Mouse (Mus musculus) cerebellum, postnatal 4 days (tissue): Measurements from ENCODE around the gene Vmn2r87.
"Not testable (repeated sequence)": the region's sequence is repeated elsewhere in the genome, so short reads cannot be mapped to it uniquely, and the experiment has no call there.

Experiments
- DNase-seq, 2 experiments: peaks; one replicate each; pipeline ENCODE4 v3.0.0; 2022; ENCODE audit warnings: low spot score in 2 of 2, mixed read lengths in 1 of 2

Gene Vmn2r87

DNA sequence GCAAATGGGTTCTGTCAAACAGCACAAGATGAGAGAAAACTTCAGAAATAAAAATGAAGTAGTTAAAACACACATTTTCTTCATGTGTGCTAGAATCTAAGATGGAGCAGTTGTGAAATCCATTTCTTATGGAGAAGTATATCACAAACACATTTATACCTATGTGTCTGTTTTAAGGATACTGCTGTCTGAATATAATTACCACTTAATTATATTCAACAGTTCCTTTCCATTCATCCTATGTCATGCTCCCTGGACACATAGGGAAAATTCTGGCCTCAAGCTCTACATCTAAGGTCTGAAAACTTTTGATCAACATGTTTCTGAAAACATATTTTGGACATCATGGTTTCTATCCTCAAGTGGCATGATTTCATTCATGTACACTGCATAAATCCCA, at the start of gene Vmn2r87:
Gene Vmn2r87 (minus strand): TSS at position 101 of the 400 bp plus-strand sequence.
- DNase-seq, result no peak

DNA sequence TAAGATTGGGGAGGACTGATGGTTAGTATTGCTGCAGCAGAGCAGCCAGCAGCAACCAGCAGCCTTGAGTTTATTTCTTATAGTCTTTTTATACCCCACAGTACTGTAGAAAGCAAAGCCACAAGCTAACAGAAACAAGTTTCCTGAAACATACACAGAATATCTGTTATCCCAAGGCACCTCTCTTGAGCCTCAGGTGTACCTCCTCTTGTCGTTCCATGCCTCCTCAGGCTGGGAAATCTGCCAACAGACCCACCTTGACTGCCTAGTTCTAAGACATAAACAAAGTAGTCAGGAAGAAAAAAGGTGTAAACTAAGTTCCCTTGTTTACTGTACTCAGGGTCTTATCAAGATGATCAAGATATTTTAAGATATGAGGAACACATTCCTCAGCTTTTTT, 47.1 kb upstream of the Vmn2r87 start:
- not testable (repeated sequence) for DNase-seq

DNA sequence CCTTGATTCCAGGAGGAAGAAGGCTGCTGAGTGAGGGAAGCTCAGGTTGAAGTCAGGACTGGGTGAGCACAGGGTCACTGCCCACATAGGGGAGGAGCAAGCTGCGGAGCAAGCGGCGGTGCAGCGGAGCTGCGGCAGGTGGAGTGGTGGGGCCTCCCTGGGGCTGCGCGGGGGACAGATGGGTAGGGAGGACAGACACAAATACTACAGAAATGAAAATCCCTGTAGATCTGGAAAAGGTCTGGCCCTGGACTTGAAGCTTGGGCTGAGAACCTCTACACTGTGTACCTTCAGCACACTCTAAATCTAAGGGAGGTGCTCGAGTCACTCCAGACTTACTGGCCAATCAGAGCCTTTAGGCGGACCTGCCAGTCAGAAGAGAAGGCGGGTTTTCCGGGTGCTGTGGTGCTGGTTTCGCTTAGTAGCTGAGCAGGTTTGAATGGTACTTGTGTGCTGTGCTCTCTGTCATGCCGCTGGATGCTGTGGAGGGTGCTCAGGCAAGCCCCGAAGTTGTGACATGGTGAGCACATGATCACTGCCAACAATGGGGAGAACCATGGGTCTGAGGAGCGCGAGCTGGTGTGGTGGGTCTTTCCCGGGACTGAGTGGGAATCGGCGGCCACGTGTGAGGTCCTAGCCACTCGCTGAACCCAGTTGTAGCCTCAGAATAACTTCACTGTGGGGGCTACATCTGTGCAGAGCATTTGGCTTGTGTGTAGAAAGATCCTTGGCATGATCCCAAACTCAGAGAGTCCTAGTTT, 44.9 kb upstream of the Vmn2r87 start:
- peak; percentile 37 to 58 for DNase-seq

GRCm38 (mm10) chr10:130536101-130536500, 38.9 kb upstream of the Vmn2r87 start:
- no peak for DNase-seq

GRCm38 (mm10) chr10:130527926-130528325, 30.7 kb upstream of the Vmn2r87 start:
- DNase-seq, result no peak

DNA sequence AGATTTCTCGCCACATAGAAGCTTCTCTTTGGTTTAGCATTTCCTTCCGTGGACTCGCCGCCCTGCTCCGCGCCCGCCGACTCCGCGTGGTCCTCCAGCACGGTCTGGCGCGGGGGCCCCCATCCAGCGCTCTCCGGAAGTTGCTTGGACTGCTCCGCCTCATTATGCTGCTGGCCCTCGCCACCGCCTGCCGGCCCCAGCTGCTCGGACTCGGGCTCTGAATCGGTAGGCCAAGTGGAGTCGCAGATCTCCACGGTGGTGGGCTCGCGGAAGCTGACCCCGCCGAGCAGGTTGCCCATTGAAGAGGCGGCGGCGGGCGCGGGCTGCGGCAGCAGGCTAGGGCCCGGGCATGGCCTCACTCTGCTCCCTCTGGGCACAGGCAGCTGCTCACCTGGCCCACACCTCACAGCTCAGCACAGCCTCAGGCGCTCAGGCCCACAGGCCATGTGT, 26.9 kb downstream of the Vmn2r87 start:
- peak; percentile 33 to 52 for DNase-seq

DNA sequence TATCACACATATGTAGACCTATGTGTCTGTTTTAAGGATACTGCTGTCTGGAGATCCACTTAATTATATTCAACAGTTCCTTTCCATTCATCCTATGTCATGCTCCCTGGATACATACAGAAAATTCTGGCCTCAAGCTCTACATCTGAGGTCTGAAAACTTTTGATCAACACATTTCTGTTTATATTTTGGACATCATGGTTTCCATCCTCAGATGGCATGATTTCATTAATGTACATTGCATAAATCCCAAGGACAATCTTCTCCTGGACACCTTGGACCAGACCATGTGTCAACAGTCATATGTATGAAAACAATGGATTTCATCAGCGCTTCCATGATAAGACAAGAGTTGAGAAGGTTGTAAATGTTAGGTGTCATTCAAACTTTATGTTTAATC, 41.2 kb downstream of the Vmn2r87 start, which contains the start of gene Vmn2r86:
Gene Vmn2r86 (minus strand): TSS at position 101 of the 400 bp plus-strand sequence.
- not testable (repeated sequence) for DNase-seq

- peak in 1 of 2 experiments; percentile 20 for DNase-seq
Measured at GRCm38 (mm10) chr10:130444776-130445175, 52.4 kb downstream of the Vmn2r87 start.

- not testable (repeated sequence) for DNase-seq
Measured at GRCm38 (mm10) chr10:130434185-130434898, 62.9 kb downstream of the Vmn2r87 start.

DNA sequence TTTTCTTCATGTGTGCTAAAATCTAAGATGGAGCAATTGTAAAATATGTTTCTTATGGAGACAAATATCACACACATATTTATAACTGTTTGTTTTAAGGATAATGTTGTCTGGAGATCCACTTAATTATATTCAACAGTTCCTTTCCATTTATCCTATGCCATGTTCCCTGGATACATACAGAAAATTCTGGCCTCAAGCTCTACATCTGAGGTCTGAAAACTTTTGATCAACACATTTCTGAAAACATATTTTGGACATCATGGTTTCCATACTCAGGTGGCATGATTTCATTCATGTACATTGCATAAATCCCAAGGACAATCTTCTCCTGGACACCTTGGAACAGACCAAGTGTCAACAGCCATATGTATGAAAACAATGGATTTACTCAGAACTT, 67.6 kb downstream of the Vmn2r87 start, which contains the start of gene Vmn2r85:
Gene Vmn2r85 (minus strand): TSS at position 101 of the 400 bp plus-strand sequence.
- not testable (repeated sequence) for DNase-seq

GRCm38 (mm10) chr10:130422368-130422767, 74.8 kb downstream of the Vmn2r87 start:
- not testable (repeated sequence) for DNase-seq
